8 mouse cellular contexts compared by ENCODE assay signal in genomic region chr5:123618558-123618957, GRCm38 (mm10). TPM values are rescaled to one million over a fixed set of nuclear protein-coding genes. Genes with fewer than 3 reads are reported as not detected.
DNase-seq lines count a peak whose midpoint lies in the region; ATAC-seq lines count a peak whose summit lies in the region.

No protein-coding gene starts in this region.

- H3K4me3 ChIP-seq in hindbrain, embryonic 10.5 days = no peak overlapping the region
- H3K4me3 ChIP-seq in hindbrain, embryonic 12.5 days = no peak overlapping the region

- intact Hi-C loops in gastrocnemius, postnatal 14 days (cut with DNase I; ENCODE audit: low total_unique reads) = no loop called here

- no peaks in the 10 kb centered on the region for H3K27me3 ChIP-seq in hindbrain, embryonic 10.5 days (ENCODE audit: insufficient read depth, poor library complexity, severe bottlenecking)
- no peaks in the 10 kb centered on the region for H3K27me3 ChIP-seq in hindbrain, embryonic 12.5 days

- peaks cover 81% of the 10 kb centered on the region for H3K36me3 ChIP-seq in hindbrain, embryonic 10.5 days
- H3K36me3 ChIP-seq in hindbrain, embryonic 12.5 days = peaks cover 63% of the 10 kb centered on the region

- H3K4me1 ChIP-seq in hindbrain, embryonic 10.5 days (replicated peaks) = peaks cover 8% of the 10 kb centered on the region
- H3K4me1 ChIP-seq in hindbrain, embryonic 12.5 days = no peaks in the 10 kb centered on the region

- ATAC-seq in hindbrain, embryonic 12.5 days (ENCODE audit: low FRiP score) = no peak

- H3K4me2 ChIP-seq in hindbrain, embryonic 12.5 days (replicated peaks) = no peak overlapping the region

- peak; percentile 23 for DNase-seq in hindbrain, embryonic 10.5 days (ENCODE audit: low spot score)
- peak; percentile 47 to 54 for DNase-seq in right cerebral cortex, adult 2 months (ENCODE audit: low spot score in 2 of 2)
- no peak for DNase-seq in right cerebral cortex, postnatal 14 days
- peak; percentile 38 to 59 for DNase-seq in cerebellum, postnatal 14 days
- peak; percentile 52 for DNase-seq in thymus, postnatal 0 days (ENCODE audit: low spot score)
- no peak for DNase-seq in gastrocnemius, postnatal 14 days
- no peak for DNase-seq in gastrocnemius, adult 8-10 months (ENCODE audit: low spot score in 2 of 2)

- H3K9me3 ChIP-seq in hindbrain, embryonic 10.5 days = no peaks in the 10 kb centered on the region
- no peaks in the 10 kb centered on the region for H3K9me3 ChIP-seq in hindbrain, embryonic 12.5 days (replicated peaks)

- 74% methylated on average over 2 of the region's 2 CpGs for WGBS in hindbrain, embryonic 10.5 days
- 87% methylated on average over 2 of the region's 2 CpGs for WGBS in hindbrain, embryonic 12.5 days

- H3K27ac ChIP-seq in hindbrain, embryonic 10.5 days = no peak overlapping the region
- H3K27ac ChIP-seq in hindbrain, embryonic 12.5 days = no peak overlapping the region

- H3K9ac ChIP-seq in hindbrain, embryonic 12.5 days = no peak overlapping the region

RNA-seq across cellular contexts. Expression of gene Vps33a, which starts 45.7 kb away (rescaled TPM):
- 35.8 and 37.6 TPM in 2 replicates for polyA plus RNA-seq in hindbrain, embryonic 10.5 days (2016; fragmentation: Nextera tagmentation; extraction: Ambion mirVana)
- polyA plus RNA-seq in hindbrain, embryonic 12.5 days (2016; fragmentation: Nextera tagmentation; extraction: Ambion mirVana) = 41.4 and 43.7 TPM in 2 replicates
- 20.7 and 23.0 TPM in 2 replicates for polyA plus RNA-seq in thymus, postnatal 0 days (2015; fragmentation: Nextera tagmentation; extraction: Ambion mirVana)
- total RNA-seq in gastrocnemius, postnatal 14 days (2021) = 10 to 100 TPM; 23.0 to 25.4 TPM
- 10 to 100 TPM; 35.1 to 44.4 (median 38.9) TPM for total RNA-seq in gastrocnemius, adult 8-10 months (2022)

Comparison
In these comparisons a context has a peak if more than half of its experiments do, and no peak if none do; other contexts are left out.
1. DNase-seq: peak in hindbrain, embryonic 10.5 days (single experiment), right cerebral cortex, adult 2 months (2 of 2), cerebellum, postnatal 14 days (2 of 2) and thymus, postnatal 0 days (single experiment); none in right cerebral cortex, postnatal 14 days (single experiment), gastrocnemius, postnatal 14 days (single experiment) and gastrocnemius, adult 8-10 months (0 of 2).